Mouse (Mus musculus) kidney, embryonic 14.5 days (tissue): ENCODE measurements around the gene Noxa1. TPM values are rescaled to one million over a fixed set of nuclear protein-coding genes. Genes with fewer than 3 reads are reported as not detected.
A peak's percentile ranks its signal among the peaks of the same experiment; 100 is the strongest.

Source experiments
- ATAC-seq: fragments of 200-750 bp; cut with Nextera tagmentation; 2 replicates; pipeline ENCODE4 v1.8.0; 2017; ENCODE audit warnings: moderate number of reproducible peaks, mild to moderate bottlenecking, moderate TSS enrichment, moderate library complexity; ENCODE audit not compliant: low FRiP score, low TSS enrichment
- H3K27ac ChIP-seq: fragments of 300-500 bp; sonication (generic); 2 replicates; pipeline ENCODE4 v1.5.1; 2014; ENCODE audit warnings: low read depth, mild to moderate bottlenecking, low read length, moderate library complexity, mixed read lengths
- H3K27me3 ChIP-seq: fragments of 300-500 bp; sonication (generic); 2 replicates; pipeline ENCODE4 v1.6.1; 2014; ENCODE audit warnings: mild to moderate bottlenecking, low read length; ENCODE audit not compliant: control insufficient read depth, insufficient read depth
- H3K36me3 ChIP-seq: fragments of 300-500 bp; sonication (generic); 2 replicates; pipeline ENCODE4 v1.6.1; 2014; ENCODE audit warnings: low read length, mixed read lengths; ENCODE audit not compliant: control insufficient read depth, insufficient read depth
- H3K4me1 ChIP-seq: fragments of 300-500 bp; sonication (generic); 2 replicates; pipeline ENCODE4 v1.6.1; 2014; ENCODE audit warnings: low read length, mixed read lengths; ENCODE audit not compliant: control insufficient read depth, insufficient read depth
- H3K4me2 ChIP-seq: fragments of 300-500 bp; sonication (generic); replicated peaks from 2 replicates; pipeline ENCODE4 v1.6.1; 2014; ENCODE audit warnings: low read depth, mild to moderate bottlenecking, low read length
- H3K4me3 ChIP-seq: fragments of 300-500 bp; sonication (generic); 2 replicates; pipeline ENCODE4 v1.5.1; 2014; ENCODE audit warnings: mild to moderate bottlenecking, low read length
- H3K9ac ChIP-seq: fragments of 300-500 bp; sonication (generic); 2 replicates; pipeline ENCODE4 v1.6.1; 2014; ENCODE audit warnings: low read depth, mild to moderate bottlenecking, low read length, moderate library complexity
- H3K9me3 ChIP-seq: fragments of 300-500 bp; sonication (generic); 2 replicates; pipeline ENCODE4 v1.6.1; 2016; ENCODE audit warnings: low read length; ENCODE audit not compliant: control insufficient read depth
- WGBS: fragments of 180-500 bp; shearing (Covaris S2); extraction: QIAGEN DNeasy Blood & Tissue Kit; methylation state at CpG from one replicate; pipeline ENCODE4 v1.1.7; 2014; 5-methylcytosine and 5-hydroxymethylcytosine counted together
- polyA plus RNA-seq: library from polyadenylated mRNA; unstranded; fragments of >200 nt; fragmentation: Nextera tagmentation; extraction: Ambion mirVana; gene quantifications from 2 replicates; pipeline ENCODE4 v1.2.1, GENCODE M21; 2014

The Noxa1 gene
- polyA plus RNA-seq, 1 experiment from 2014 or later = 0.53 TPM

- WGBS = 91% methylated on average over 5 of the region's 5 CpGs
- no peaks in the 10 kb centered on the region for H3K27me3 ChIP-seq
- no peaks in the 10 kb centered on the region for H3K36me3 ChIP-seq
- H3K9me3 ChIP-seq = no peaks in the 10 kb centered on the region
- H3K4me3 ChIP-seq = no peak overlapping the region
- H3K4me1 ChIP-seq = no peaks in the 10 kb centered on the region
- no peak for ATAC-seq
- no peak overlapping the region for H3K9ac ChIP-seq
- H3K4me2 ChIP-seq = no peak overlapping the region
- H3K27ac ChIP-seq = no peak overlapping the region
These were observed 9.4 kb downstream of the Noxa1 start for GRCm38 (mm10) chr2:25085571-25085970.

GRCm38 (mm10) chr2:25083697-25084096 lies 11.3 kb downstream of the Noxa1 start:
- Histone ChIP-seq H3K27ac (no peak overlapping the region), H3K4me3 (no peak overlapping the region), H3K4me2 (no peak overlapping the region), H3K27me3 (no peaks in the 10 kb centered on the region), H3K4me1 (no peaks in the 10 kb centered on the region), H3K36me3 (no peaks in the 10 kb centered on the region), H3K9me3 (no peaks in the 10 kb centered on the region), H3K9ac (no peak overlapping the region)
- WGBS = 84% methylated on average over 4 of the region's 4 CpGs
- no peak for ATAC-seq

- Histone ChIP-seq H3K4me1 (no peaks in the 10 kb centered on the region), H3K4me3 (no peak within 1 kb of the TSS), H3K4me2 (no peak within 1 kb of the TSS), H3K36me3 (no peaks in the 10 kb centered on the region), H3K9me3 (no peaks in the 10 kb centered on the region), H3K9ac (no peak within 1 kb of the TSS), H3K27me3 (no peaks in the 10 kb centered on the region), H3K27ac (no peak within 1 kb of the TSS)
- WGBS = 51% methylated on average over 5 of the region's 5 CpGs
- ATAC-seq = no peak
These were observed 14.9 kb downstream of the Noxa1 start, which contains the start of gene Entpd8 for GRCm38 (mm10) chr2:25080076-25080475. Entpd8 (plus strand) TSS chr2:25080304.

- WGBS = 61% methylated on average over 1 of the region's 1 CpGs
- Histone ChIP-seq H3K4me2 (no peak overlapping the region), H3K9ac (no peak overlapping the region), H3K4me3 (no peak overlapping the region), H3K4me1 (no peaks in the 10 kb centered on the region), H3K27ac (no peak overlapping the region), H3K9me3 (no peaks in the 10 kb centered on the region), H3K27me3 (no peaks in the 10 kb centered on the region), H3K36me3 (no peaks in the 10 kb centered on the region)
- ATAC-seq = no peak
These were observed 16.0 kb downstream of the Noxa1 start for GRCm38 (mm10) chr2:25078967-25079366.

GRCm38 (mm10) chr2:25075506-25075905 lies 19.4 kb downstream of the Noxa1 start:
- no peaks in the 10 kb centered on the region for H3K36me3 ChIP-seq
- WGBS = 37% methylated on average over 4 of the region's 4 CpGs
- ATAC-seq = 0 out of 2 replicates have a peak, but pooled peaks have one; percentile 28
- H3K9ac ChIP-seq = no peak overlapping the region
- no peak overlapping the region for H3K4me2 ChIP-seq
- no peaks in the 10 kb centered on the region for H3K9me3 ChIP-seq
- H3K27me3 ChIP-seq = no peaks in the 10 kb centered on the region
- H3K4me3 ChIP-seq = no peak overlapping the region
- no peaks in the 10 kb centered on the region for H3K4me1 ChIP-seq
- H3K27ac ChIP-seq = no peak overlapping the region; the same call in 1 of the 2 replicates

GRCm38 (mm10) chr2:25072398-25072797 lies 22.6 kb downstream of the Noxa1 start:
- H3K27ac ChIP-seq = no peak overlapping the region
- no peak for ATAC-seq
- H3K4me2 ChIP-seq = no peak overlapping the region
- H3K9ac ChIP-seq = no peak overlapping the region
- no peaks in the 10 kb centered on the region for H3K27me3 ChIP-seq
- WGBS = 81% methylated on average over 4 of the region's 4 CpGs
- no peaks in the 10 kb centered on the region for H3K4me1 ChIP-seq
- no peaks in the 10 kb centered on the region for H3K9me3 ChIP-seq
- no peaks in the 10 kb centered on the region for H3K36me3 ChIP-seq
- H3K4me3 ChIP-seq = no peak overlapping the region

- no peaks in the 10 kb centered on the region for H3K36me3 ChIP-seq
- H3K4me2 ChIP-seq = no peak overlapping the region
- no peak overlapping the region for H3K27ac ChIP-seq
- no peak overlapping the region for H3K9ac ChIP-seq
- no peak for ATAC-seq
- 64% methylated on average over 4 of the region's 4 CpGs for WGBS
- no peaks in the 10 kb centered on the region for H3K4me1 ChIP-seq
- H3K4me3 ChIP-seq = no peak overlapping the region
- no peaks in the 10 kb centered on the region for H3K27me3 ChIP-seq
- no peaks in the 10 kb centered on the region for H3K9me3 ChIP-seq
These were observed 25.4 kb downstream of the Noxa1 start for GRCm38 (mm10) chr2:25069537-25069936.

- H3K27me3 ChIP-seq = no peaks in the 10 kb centered on the region
- no peak overlapping the region for H3K4me2 ChIP-seq
- H3K4me3 ChIP-seq = no peak overlapping the region
- H3K9ac ChIP-seq = no peak overlapping the region
- H3K36me3 ChIP-seq = peaks cover 3% of the 10 kb centered on the region; the same call in 1 of the 2 replicates
- ATAC-seq = no peak
- no peaks in the 10 kb centered on the region for H3K4me1 ChIP-seq
- H3K27ac ChIP-seq = no peak overlapping the region
- 79% methylated on average over 4 of the region's 4 CpGs for WGBS
- H3K9me3 ChIP-seq = no peaks in the 10 kb centered on the region
These were observed 28.4 kb downstream of the Noxa1 start for GRCm38 (mm10) chr2:25066552-25066951.

GRCm38 (mm10) chr2:25065537-25065936 lies 29.4 kb downstream of the Noxa1 start:
- ATAC-seq = no peak
- Histone ChIP-seq H3K4me2 (no peak overlapping the region), H3K36me3 (peaks cover 12% of the 10 kb centered on the region; the same call in 1 of the 2 replicates), H3K4me1 (no peaks in the 10 kb centered on the region), H3K9ac (no peak overlapping the region), H3K4me3 (no peak overlapping the region), H3K9me3 (no peaks in the 10 kb centered on the region), H3K27ac (no peak overlapping the region), H3K27me3 (no peaks in the 10 kb centered on the region)
